ENCODE assay signal across 9 mouse cellular contexts in the genomic region with DNA sequence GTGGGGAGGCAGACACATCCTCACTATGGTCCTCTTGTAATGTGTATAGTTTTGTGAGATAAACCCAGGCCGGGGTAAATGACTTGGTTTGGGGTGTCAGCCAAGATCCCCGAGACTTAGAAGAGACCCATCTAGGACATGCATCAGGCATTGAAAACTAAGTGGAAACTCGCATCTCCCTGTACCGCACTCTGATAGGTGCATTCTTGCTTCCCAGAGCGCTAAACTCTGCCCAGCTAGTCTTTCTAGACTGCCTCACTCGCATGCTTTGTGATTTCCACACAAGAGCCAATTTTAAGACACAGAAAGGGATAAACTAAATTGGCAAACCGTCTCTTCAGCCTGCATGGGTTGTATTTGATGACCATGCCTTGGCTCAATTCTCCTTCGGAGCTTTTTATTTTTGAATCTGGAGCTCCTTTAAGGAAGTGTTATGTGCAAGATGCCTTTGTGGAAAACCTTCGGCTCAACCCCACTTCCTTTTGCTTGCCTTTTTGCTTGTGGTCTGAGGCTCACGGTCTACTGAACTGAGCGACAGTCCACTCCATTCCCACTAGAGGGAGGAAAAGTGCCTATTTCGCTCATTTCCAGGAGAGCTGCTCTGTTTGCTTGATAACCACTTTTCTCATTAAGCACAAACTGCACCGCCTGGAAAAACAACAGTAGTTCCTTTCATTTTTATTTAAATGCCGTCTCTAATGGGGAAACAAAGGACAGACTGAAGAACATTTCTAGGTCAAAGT. TPM values are rescaled to one million over a fixed set of nuclear protein-coding genes. Genes with fewer than 3 reads are reported as not detected.
DNase-seq lines count a peak whose midpoint lies in the region; ATAC-seq and TF ChIP-seq lines count a peak whose summit lies in the region.
"Had no signal": no experiment of that assay in that cellular context is flagged by ENCODE, and none has a peak within 500 bp of the region (broad histone marks: within the 10 kb centered on the region; RNA-seq: fewer than 3 reads in every experiment).

No protein-coding gene starts in this region.

- peak; percentile 58 to 71 for DNase-seq in cerebellum, postnatal 10 days
- no peak for DNase-seq in cerebellum, adult 11-12 months
- DNase-seq in adipocyte (ENCODE audit: low spot score), result peak; percentile 10
- DNase-seq in limb, embryonic 14.5 days (ENCODE audit: low spot score), result peak; percentile 79
- no peak for DNase-seq in urinary bladder, postnatal 4 days (ENCODE audit: low spot score in 2 of 2)

- H3K27ac ChIP-seq in forebrain, embryonic 15.5 days (replicated peaks), result 0 out of 2 replicates have a peak overlapping the region, but pooled peaks have one; percentile 27
- peak overlapping the region; percentile 51; the same call in 1 of the 2 replicates for H3K27ac ChIP-seq in kidney, embryonic 14.5 days (ENCODE audit: low read depth, low read length)
- 0 out of 2 replicates have a peak overlapping the region, but pooled peaks have one; percentile 43 for H3K27ac ChIP-seq in limb, embryonic 14.5 days (replicated peaks; ENCODE audit: low read depth, low read length)
- no peak overlapping the region for H3K27ac ChIP-seq in neural tube, embryonic 12.5 days
- H3K27ac ChIP-seq: heart, embryonic 15.5 days had no signal

- no peak overlapping the region for H3K4me3 ChIP-seq in forebrain, embryonic 15.5 days
- no peak overlapping the region for H3K4me3 ChIP-seq in kidney, embryonic 14.5 days (ENCODE audit: low read length)
- no peak overlapping the region for H3K4me3 ChIP-seq in limb, embryonic 14.5 days (replicated peaks; ENCODE audit: low read length)
- no peak overlapping the region for H3K4me3 ChIP-seq in neural tube, embryonic 12.5 days
- H3K4me3 ChIP-seq: heart, embryonic 15.5 days had no signal

- no peak for TF ChIP-seq POLR2A in limb, embryonic 14.5 days (IDR thresholded peaks at IDR 0.05; ENCODE audit: borderline replicate concordance, extremely low read depth, insufficient read depth, insufficient read length)

- H3K4me1 ChIP-seq in forebrain, embryonic 15.5 days, result peaks cover 12% of the 10 kb centered on the region
- peaks cover 8% of the 10 kb centered on the region; the same call in 1 of the 2 replicates for H3K4me1 ChIP-seq in kidney, embryonic 14.5 days (ENCODE audit: control insufficient read depth, insufficient read depth, low read length)
- peaks cover 8% of the 10 kb centered on the region for H3K4me1 ChIP-seq in limb, embryonic 14.5 days (ENCODE audit: control insufficient read depth, insufficient read depth, low read length)
- H3K4me1 ChIP-seq in neural tube, embryonic 12.5 days, result peaks cover 3% of the 10 kb centered on the region; the same call in 1 of the 2 replicates
- H3K4me1 ChIP-seq: heart, embryonic 15.5 days had no signal

- 26% methylated on average over 14 of the region's 14 CpGs for whole genome bisulfite sequencing in forebrain, embryonic 15.5 days
- WGBS in kidney, embryonic 14.5 days, result 42% methylated on average over 14 of the region's 14 CpGs
- 39% methylated on average over 14 of the region's 14 CpGs for WGBS in limb, embryonic 14.5 days
- 42% methylated on average over 14 of the region's 14 CpGs for WGBS in neural tube, embryonic 12.5 days

- H3K9me3 ChIP-seq in forebrain, embryonic 15.5 days, result no peaks in the 10 kb centered on the region
- no peaks in the 10 kb centered on the region for H3K9me3 ChIP-seq in kidney, embryonic 14.5 days (ENCODE audit: control insufficient read depth, low read length)
- H3K9me3 ChIP-seq in limb, embryonic 14.5 days (ENCODE audit: control insufficient read depth, low read length), result no peaks in the 10 kb centered on the region
- no peaks in the 10 kb centered on the region for H3K9me3 ChIP-seq in neural tube, embryonic 12.5 days
- H3K9me3 ChIP-seq: heart, embryonic 15.5 days had no signal

- no peak overlapping the region for H3K9ac ChIP-seq in forebrain, embryonic 15.5 days (replicated peaks)
- no peak overlapping the region for H3K9ac ChIP-seq in kidney, embryonic 14.5 days (ENCODE audit: low read depth, low read length)
- no peak overlapping the region for H3K9ac ChIP-seq in limb, embryonic 14.5 days (ENCODE audit: low read depth, low read length, severe bottlenecking)
- H3K9ac ChIP-seq in neural tube, embryonic 12.5 days, result no peak overlapping the region
- H3K9ac ChIP-seq: heart, embryonic 15.5 days had no signal

- no peaks in the 10 kb centered on the region for H3K27me3 ChIP-seq in forebrain, embryonic 15.5 days
- no peaks in the 10 kb centered on the region for H3K27me3 ChIP-seq in kidney, embryonic 14.5 days (ENCODE audit: control insufficient read depth, insufficient read depth, low read length)
- H3K27me3 ChIP-seq in limb, embryonic 14.5 days (ENCODE audit: control insufficient read depth, insufficient read depth, low read length), result no peaks in the 10 kb centered on the region
- H3K27me3 ChIP-seq in neural tube, embryonic 12.5 days (replicated peaks), result 0 out of 2 replicates have a peak, but pooled peaks cover 11% of the 10 kb centered on the region
- H3K27me3 ChIP-seq: heart, embryonic 15.5 days had no signal

- H3K36me3 ChIP-seq in forebrain, embryonic 15.5 days, result no peaks in the 10 kb centered on the region
- H3K36me3 ChIP-seq in kidney, embryonic 14.5 days (ENCODE audit: control insufficient read depth, insufficient read depth, low read length), result no peaks in the 10 kb centered on the region
- H3K36me3 ChIP-seq in limb, embryonic 14.5 days (ENCODE audit: control insufficient read depth, insufficient read depth, low read length), result no peaks in the 10 kb centered on the region
- no peaks in the 10 kb centered on the region for H3K36me3 ChIP-seq in neural tube, embryonic 12.5 days
- H3K36me3 ChIP-seq: heart, embryonic 15.5 days had no signal

- ATAC-seq in forebrain, embryonic 15.5 days (replicated peaks), result peak; percentile 87
- peak; percentile 79 for ATAC-seq in kidney, embryonic 14.5 days (ENCODE audit: low FRiP score, low TSS enrichment)
- peak; percentile 60 for ATAC-seq in limb, embryonic 14.5 days (ENCODE audit: low FRiP score, low read depth)
- ATAC-seq in neural tube, embryonic 12.5 days (ENCODE audit: low FRiP score, low read depth), result peak; percentile 76

- H3K4me2 ChIP-seq in forebrain, embryonic 15.5 days (replicated peaks), result 0 out of 2 replicates have a peak overlapping the region, but pooled peaks have one; percentile 9
- no peak overlapping the region; the same call in 1 of the 2 replicates for H3K4me2 ChIP-seq in kidney, embryonic 14.5 days (replicated peaks; ENCODE audit: low read depth, low read length)
- peak overlapping the region; percentile 22 for H3K4me2 ChIP-seq in limb, embryonic 14.5 days (replicated peaks; ENCODE audit: low read depth, low read length, severe bottlenecking)
- peak overlapping the region; percentile 16; the same call in 1 of the 2 replicates for H3K4me2 ChIP-seq in neural tube, embryonic 12.5 days (replicated peaks)
- H3K4me2 ChIP-seq: heart, embryonic 15.5 days had no signal

RNA-seq across cellular contexts. Expression of gene Cmpk2, which starts 19.0 kb away (rescaled TPM):
- 10.4 and 11.5 TPM in 2 replicates for polyA plus RNA-seq in forebrain, embryonic 15.5 days (2015; fragmentation: Nextera tagmentation; extraction: Ambion mirVana)
- 7.3 and 9.7 TPM in 2 replicates for polyA plus RNA-seq in kidney, embryonic 14.5 days (2014; fragmentation: Nextera tagmentation; extraction: Ambion mirVana)
- polyA plus RNA-seq in limb, embryonic 14.5 days (2012; rRNA removed), result 4.0 and 4.3 TPM in 2 replicates
- 7.2 and 10.6 TPM in 2 replicates for polyA plus RNA-seq in limb, embryonic 14.5 days (2014; fragmentation: Nextera tagmentation; extraction: Ambion mirVana)
- 8.9 and 9.1 TPM in 2 replicates for polyA plus RNA-seq in neural tube, embryonic 12.5 days (2016; fragmentation: Nextera tagmentation; extraction: Ambion mirVana)

RNA-seq across cellular contexts. Expression of gene Rsad2, which starts 31.8 kb away (rescaled TPM):
- 0.43 and 0.49 TPM in 2 replicates for polyA plus RNA-seq in forebrain, embryonic 15.5 days (2015; fragmentation: Nextera tagmentation; extraction: Ambion mirVana)
- 16.6 and 17.1 TPM in 2 replicates for polyA plus RNA-seq in kidney, embryonic 14.5 days (2014; fragmentation: Nextera tagmentation; extraction: Ambion mirVana)
- polyA plus RNA-seq in limb, embryonic 14.5 days (2012; rRNA removed), result 0.46 and 0.55 TPM in 2 replicates
- 0.66 and 0.91 TPM in 2 replicates for polyA plus RNA-seq in limb, embryonic 14.5 days (2014; fragmentation: Nextera tagmentation; extraction: Ambion mirVana)
- polyA plus RNA-seq in neural tube, embryonic 12.5 days (2016; fragmentation: Nextera tagmentation; extraction: Ambion mirVana), result 0.60 and 0.67 TPM in 2 replicates

Comparison
In these comparisons a context has a peak if more than half of its experiments do, and no peak if none do; other contexts are left out.
1. DNase-seq: peak in cerebellum, postnatal 10 days (2 of 2), adipocyte (single experiment) and limb, embryonic 14.5 days (single experiment); none in cerebellum, adult 11-12 months (single experiment) and urinary bladder, postnatal 4 days (0 of 2).
2. Peak in every context shown above with its lines, with median percentiles within 50 percentile points of each other: ATAC-seq.